ENCODE assay signal across 9 mouse cellular contexts in genomic region chr7:66061057-66061456, GRCm38 (mm10). TPM values are rescaled to one million over a fixed set of nuclear protein-coding genes. Genes with fewer than 3 reads are reported as not detected.
DNase-seq lines count a peak whose midpoint lies in the region; ATAC-seq lines count a peak whose summit lies in the region.
"Had no signal": no experiment of that assay in that cellular context is flagged by ENCODE, and none has a peak within 500 bp of the region (broad histone marks: within the 10 kb centered on the region; RNA-seq: fewer than 3 reads in every experiment).

No protein-coding gene starts in this region.

- peak overlapping the region; percentile 79 for H3K9ac ChIP-seq in heart, embryonic 11.5 days (ENCODE audit: low read depth, low read length)
- peak overlapping the region; percentile 93 for H3K9ac ChIP-seq in forebrain, embryonic 11.5 days (ENCODE audit: low read length)
- peak overlapping the region; percentile 85 for H3K9ac ChIP-seq in liver, embryonic 15.5 days

- H3K36me3 ChIP-seq in heart, embryonic 11.5 days (ENCODE audit: control insufficient read depth, insufficient read depth, low read length) = peaks cover 3% of the 10 kb centered on the region
- no peaks in the 10 kb centered on the region; the same call in 1 of the 2 replicates for H3K36me3 ChIP-seq in forebrain, embryonic 11.5 days (ENCODE audit: control insufficient read depth, insufficient read depth, low read length)
- H3K36me3 ChIP-seq in liver, embryonic 15.5 days (replicated peaks) = peaks cover 32% of the 10 kb centered on the region

- no peak for DNase-seq in heart, postnatal 25 days (ENCODE audit: low spot score)
- DNase-seq in CD4-positive helper T cell, adult 2 months (ENCODE audit: low read depth, low spot score) = peak; percentile 12
- DNase-seq in forebrain, embryonic 11.5 days (ENCODE audit: low spot score) = no peak
- DNase-seq in adipocyte (ENCODE audit: low spot score) = no peak
- DNase-seq in layer of hippocampus, adult 9-11 months = no peak

- no peaks in the 10 kb centered on the region for H3K9me3 ChIP-seq in heart, embryonic 11.5 days (replicated peaks; ENCODE audit: control insufficient read depth, low read length)
- H3K9me3 ChIP-seq in forebrain, embryonic 11.5 days (ENCODE audit: control insufficient read depth, low read length) = no peaks in the 10 kb centered on the region
- H3K9me3 ChIP-seq in liver, embryonic 15.5 days (replicated peaks) = no peaks in the 10 kb centered on the region

- H3K4me3 ChIP-seq in heart, embryonic 11.5 days (ENCODE audit: low read depth, low read length) = peak overlapping the region; percentile 82
- peak overlapping the region; percentile 96 for H3K4me3 ChIP-seq in forebrain, embryonic 11.5 days (ENCODE audit: low read depth, low read length)
- peak overlapping the region; percentile 95 for H3K4me3 ChIP-seq in liver, embryonic 15.5 days (replicated peaks)

- peaks cover 11% of the 10 kb centered on the region; the same call in 1 of the 2 replicates for H3K4me1 ChIP-seq in heart, embryonic 11.5 days (ENCODE audit: control insufficient read depth, insufficient read depth, low read length)
- H3K4me1 ChIP-seq in forebrain, embryonic 11.5 days (replicated peaks; ENCODE audit: control insufficient read depth, insufficient read depth, low read length) = peaks cover 4% of the 10 kb centered on the region; the same call in 1 of the 2 replicates
- peaks cover 31% of the 10 kb centered on the region for H3K4me1 ChIP-seq in liver, embryonic 15.5 days (replicated peaks)

- no peak for ATAC-seq in heart, embryonic 11.5 days (replicated peaks; ENCODE audit: insufficient number of reproducible peaks, low FRiP score, low TSS enrichment)
- ATAC-seq in forebrain, embryonic 11.5 days (replicated peaks; ENCODE audit: low FRiP score) = no peak
- ATAC-seq in liver, embryonic 15.5 days (ENCODE audit: insufficient read depth) = no peak
- no peak for ATAC-seq in activated CD4-positive, CD25-positive, alpha-beta regulatory T cell, adult 4 months

- peak overlapping the region; percentile 76 for H3K4me2 ChIP-seq in heart, embryonic 11.5 days
- H3K4me2 ChIP-seq in forebrain, embryonic 11.5 days (ENCODE audit: low read depth, low read length, severe bottlenecking) = peak overlapping the region; percentile 82
- H3K4me2 ChIP-seq in liver, embryonic 15.5 days = peak overlapping the region; percentile 73

- peaks cover 2% of the 10 kb centered on the region; the same call in 1 of the 2 replicates for H3K27me3 ChIP-seq in heart, embryonic 11.5 days (ENCODE audit: control insufficient read depth, insufficient read depth, low read length)
- H3K27me3 ChIP-seq in forebrain, embryonic 11.5 days (ENCODE audit: control insufficient read depth, insufficient read depth, low read length) = no peaks in the 10 kb centered on the region
- no peaks in the 10 kb centered on the region; the same call in 1 of the 2 replicates for H3K27me3 ChIP-seq in liver, embryonic 15.5 days

- H3K27ac ChIP-seq in heart, embryonic 11.5 days (ENCODE audit: low read depth, low read length) = no peak overlapping the region
- no peak overlapping the region for H3K27ac ChIP-seq in forebrain, embryonic 11.5 days (ENCODE audit: low read depth, low read length)
- H3K27ac ChIP-seq in liver, embryonic 15.5 days (replicated peaks) = peak overlapping the region; percentile 78

- 2% methylated on average over 14 of the region's 14 CpGs for WGBS in heart, embryonic 11.5 days (ENCODE audit: insufficient replicate concordance)
- WGBS in forebrain, embryonic 11.5 days = 2% methylated on average over 14 of the region's 14 CpGs
- WGBS in liver, embryonic 15.5 days (ENCODE audit: insufficient replicate concordance) = under 1% methylated on average over 14 of the region's 14 CpGs

- intact Hi-C loops in heart, postnatal 25 days (cut with DNase I) = loop anchor here (2.0 kb wide), 1 partner anchor 16 kb away; no protein-coding TSS in a partner anchor

RNA-seq across cellular contexts. Expression of gene Snrpa1, which starts 2.3 kb away (rescaled TPM):
- polyA plus RNA-seq in heart, embryonic 11.5 days (2014; fragmentation: Nextera tagmentation; extraction: Ambion mirVana) = 127 and 128 TPM in 2 replicates
- 10 to 100 TPM; 20.2 to 22.5 TPM for total RNA-seq in heart, postnatal 25 days (2021)
- 229 and 250 TPM in 2 replicates for polyA plus RNA-seq in forebrain, embryonic 11.5 days (2014; fragmentation: Nextera tagmentation; extraction: Ambion mirVana)
- 75.1 and 77.3 TPM in 2 replicates for polyA plus RNA-seq in liver, embryonic 15.5 days (2015; fragmentation: Nextera tagmentation; extraction: Ambion mirVana)
- 100 to 1,000 TPM; 133 to 154 TPM for polyA plus RNA-seq in activated CD4-positive, CD25-positive, alpha-beta regulatory T cell, adult 4 months (2017; shearing (Covaris generic))

RNA-seq across cellular contexts. Expression of gene Gm45213, which starts 17.7 kb away (rescaled TPM):
- polyA plus RNA-seq in heart, embryonic 11.5 days (2014; fragmentation: Nextera tagmentation; extraction: Ambion mirVana) = not detected in 2 replicates
- not detected for total RNA-seq in heart, postnatal 25 days (2021)
- polyA plus RNA-seq in forebrain, embryonic 11.5 days (2014; fragmentation: Nextera tagmentation; extraction: Ambion mirVana) = not detected in 2 replicates
- not detected in 2 replicates for polyA plus RNA-seq in liver, embryonic 15.5 days (2015; fragmentation: Nextera tagmentation; extraction: Ambion mirVana)
- not detected for polyA plus RNA-seq in activated CD4-positive, CD25-positive, alpha-beta regulatory T cell, adult 4 months (2017; shearing (Covaris generic))
- total RNA-seq: megakaryocyte progenitor cell, adult 5-6 weeks had no signal

RNA-seq across cellular contexts. Expression of gene Selenos, which starts 18.4 kb away (rescaled TPM):
- 76.4 and 85.5 TPM in 2 replicates for polyA plus RNA-seq in heart, embryonic 11.5 days (2014; fragmentation: Nextera tagmentation; extraction: Ambion mirVana)
- total RNA-seq in heart, postnatal 25 days (2021) = 10 to 100 TPM; 31.1 to 36.9 TPM
- polyA plus RNA-seq in forebrain, embryonic 11.5 days (2014; fragmentation: Nextera tagmentation; extraction: Ambion mirVana) = 62.8 and 64.2 TPM in 2 replicates
- 63.2 and 65.4 TPM in 2 replicates for polyA plus RNA-seq in liver, embryonic 15.5 days (2015; fragmentation: Nextera tagmentation; extraction: Ambion mirVana)
- polyA plus RNA-seq in activated CD4-positive, CD25-positive, alpha-beta regulatory T cell, adult 4 months (2017; shearing (Covaris generic)) = 100 to 1,000 TPM; 188 to 201 TPM

RNA-seq across cellular contexts. Expression of gene Chsy1, which starts 48.3 kb away (rescaled TPM):
- polyA plus RNA-seq in heart, embryonic 11.5 days (2014; fragmentation: Nextera tagmentation; extraction: Ambion mirVana) = 24.1 and 29.0 TPM in 2 replicates
- total RNA-seq in heart, postnatal 25 days (2021) = 10 to 100 TPM; 14.4 to 16.8 TPM
- polyA plus RNA-seq in forebrain, embryonic 11.5 days (2014; fragmentation: Nextera tagmentation; extraction: Ambion mirVana) = 17.7 and 18.6 TPM in 2 replicates
- 6.2 and 6.3 TPM in 2 replicates for polyA plus RNA-seq in liver, embryonic 15.5 days (2015; fragmentation: Nextera tagmentation; extraction: Ambion mirVana)
- 10 to 100 TPM; 12.3 to 13.3 TPM for polyA plus RNA-seq in activated CD4-positive, CD25-positive, alpha-beta regulatory T cell, adult 4 months (2017; shearing (Covaris generic))
